Mouse (Mus musculus) hindbrain, embryonic 11.5 days (tissue): Measurements from ENCODE around the gene Pfkl. TPM values are rescaled to one million over a fixed set of nuclear protein-coding genes. Genes with fewer than 3 reads are reported as not detected.
"Not testable (repeated sequence)": the region's sequence is repeated elsewhere in the genome, so short reads cannot be mapped to it uniquely, and the experiment has no call there.

Source experiments
- ATAC-seq: fragments of 200-750 bp; cut with Nextera tagmentation; 2 replicates; pipeline ENCODE4 v1.8.0; 2017; ENCODE audit warnings: mild to moderate bottlenecking, moderate TSS enrichment, moderate library complexity; ENCODE audit not compliant: low FRiP score
- DNase-seq: peaks from one replicate; pipeline ENCODE4 v3.0.0-alpha.2; 2015; ENCODE audit warnings: low spot score
- H3K27ac ChIP-seq: fragments of 300-500 bp; sonication (generic); 2 replicates; pipeline ENCODE4 v1.5.1; 2014; ENCODE audit warnings: mild to moderate bottlenecking, low read depth, low read length
- H3K27me3 ChIP-seq: fragments of 300-500 bp; sonication (generic); 2 replicates; pipeline ENCODE4 v1.6.1; 2014; ENCODE audit warnings: mild to moderate bottlenecking, low read length, moderate library complexity, mixed read lengths; ENCODE audit not compliant: control insufficient read depth, insufficient read depth
- H3K36me3 ChIP-seq: fragments of 300-500 bp; sonication (generic); 2 replicates; pipeline ENCODE4 v1.6.1; 2014; ENCODE audit warnings: mild to moderate bottlenecking, low read length, moderate library complexity, mixed read lengths; ENCODE audit not compliant: control insufficient read depth, insufficient read depth
- H3K4me1 ChIP-seq: fragments of 300-500 bp; sonication (generic); replicated peaks from 2 replicates; pipeline ENCODE4 v1.6.1; 2014; ENCODE audit warnings: low read length, mixed read lengths; ENCODE audit not compliant: control insufficient read depth, insufficient read depth
- H3K4me2 ChIP-seq: fragments of 300-500 bp; sonication (generic); replicated peaks from 2 replicates; pipeline ENCODE4 v1.6.1; 2014; ENCODE audit warnings: mild to moderate bottlenecking, low read depth, low read length
- H3K4me3 ChIP-seq: fragments of 300-500 bp; sonication (generic); 2 replicates; pipeline ENCODE4 v1.5.1; 2014; ENCODE audit warnings: low read depth, low read length
- H3K9ac ChIP-seq: fragments of 300-500 bp; sonication (generic); 2 replicates; pipeline ENCODE4 v1.6.1; 2014; ENCODE audit warnings: low read depth, low read length
- H3K9me3 ChIP-seq: fragments of 300-500 bp; sonication (generic); 2 replicates; pipeline ENCODE4 v1.6.1; 2016; ENCODE audit warnings: low read length; ENCODE audit not compliant: control insufficient read depth
- WGBS: fragments of 180-500 bp; shearing (Covaris S2); extraction: QIAGEN DNeasy Blood & Tissue Kit; methylation state at CpG from one replicate; pipeline ENCODE4 v1.1.7; 2014; 5-methylcytosine and 5-hydroxymethylcytosine counted together
- polyA plus RNA-seq: library from polyadenylated mRNA; unstranded; fragments of >200 nt; fragmentation: Nextera tagmentation; extraction: Ambion mirVana; gene quantifications from 2 replicates; pipeline ENCODE4 v1.2.1, GENCODE M21; 2014

The Pfkl gene
- polyA plus RNA-seq, 1 experiment from 2014 or later, result 85.5 TPM

DNA sequence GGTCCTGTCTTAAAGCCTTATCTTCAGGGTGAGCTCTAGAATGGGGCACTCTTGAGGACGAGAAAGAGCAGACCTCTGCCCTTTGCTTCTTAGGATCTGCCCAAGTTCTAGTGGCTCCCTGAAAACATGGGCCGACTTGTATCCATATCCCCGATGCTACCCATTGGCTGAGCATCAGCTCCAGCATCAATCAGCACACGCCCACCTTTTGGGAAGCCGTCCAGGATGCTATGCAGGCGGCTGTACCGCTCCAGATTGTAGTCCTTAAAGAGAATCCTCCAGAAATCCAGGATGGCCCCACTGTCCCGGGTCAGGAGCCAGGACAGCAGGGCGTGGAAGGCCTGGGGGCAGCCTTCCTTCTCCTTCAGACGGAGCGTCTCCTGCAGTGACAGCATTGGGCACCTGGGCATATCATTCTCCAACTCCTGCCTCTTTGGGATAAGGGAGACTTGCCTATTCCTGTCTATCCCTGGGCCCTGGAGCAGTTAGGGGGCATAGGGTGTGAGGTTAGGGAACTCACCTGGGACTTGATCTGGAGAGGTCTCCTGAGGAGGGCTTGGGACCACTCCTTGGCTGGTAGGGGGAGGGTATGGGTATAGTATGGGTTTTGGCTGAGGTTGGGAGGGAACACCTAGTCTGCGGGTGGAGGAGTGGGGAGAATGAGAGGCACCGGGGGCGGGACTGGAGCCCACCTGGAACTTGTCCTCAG, 33.0 kb upstream of the Pfkl start:
- no peak overlapping the region for H3K27ac ChIP-seq
- H3K36me3 ChIP-seq, result no peaks in the 10 kb centered on the region
- no peaks in the 10 kb centered on the region for H3K27me3 ChIP-seq
- 60% methylated on average over 14 of the region's 14 CpGs for WGBS
- H3K9ac ChIP-seq, result no peak overlapping the region
- no peaks in the 10 kb centered on the region for H3K4me1 ChIP-seq
- ATAC-seq (peak; percentile 30; the same call in 1 of the 2 replicates), DNase-seq (no peak)
- H3K4me3 ChIP-seq, result no peak overlapping the region
- no peaks in the 10 kb centered on the region for H3K9me3 ChIP-seq
- H3K4me2 ChIP-seq, result peak overlapping the region; percentile 33

DNA sequence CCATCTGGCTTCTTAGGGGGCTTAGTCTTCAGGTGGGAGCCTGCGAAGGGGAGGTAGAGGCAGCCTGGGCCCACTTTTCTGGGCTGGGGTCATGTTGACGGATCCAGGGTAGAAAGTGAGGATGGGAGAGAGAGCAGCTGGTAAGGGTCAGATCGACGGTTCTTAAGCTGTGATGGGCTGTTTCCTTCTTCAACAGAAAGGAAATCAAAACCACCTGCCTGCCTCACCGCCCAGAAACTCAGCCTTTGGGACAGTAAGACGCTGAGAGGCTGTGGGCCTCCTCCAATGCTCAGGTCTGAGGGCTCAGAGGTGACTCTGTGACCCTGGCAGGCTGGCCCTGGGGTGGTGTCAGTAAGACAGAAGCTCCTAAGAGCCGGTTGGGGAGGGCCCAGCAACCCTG, 32.2 kb upstream of the Pfkl start:
- DNase-seq, result no peak
- H3K4me3 ChIP-seq, result no peak overlapping the region

DNA sequence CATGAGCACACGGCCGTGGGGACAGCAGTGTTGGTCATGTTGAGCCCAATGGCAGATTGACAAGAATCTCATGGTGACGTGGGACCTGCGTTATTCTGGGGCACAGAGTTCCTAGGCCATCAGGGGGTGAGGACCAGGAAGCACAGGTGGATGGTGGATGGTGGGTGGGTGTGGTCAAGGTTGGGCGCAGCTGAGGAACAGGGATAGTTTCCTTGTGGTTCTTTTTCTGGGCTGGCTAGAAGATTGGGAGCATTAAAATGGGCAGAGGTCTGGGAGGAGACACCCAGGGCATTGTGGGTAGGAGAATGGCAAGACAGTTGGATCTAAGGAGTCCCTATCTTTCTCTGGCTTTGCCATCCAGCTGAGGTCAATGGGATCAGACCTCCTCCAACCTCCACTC, 31.8 kb upstream of the Pfkl start, which contains the start of gene Dnmt3l:
Gene Dnmt3l (plus strand): TSS at position 301 of the 400 bp plus-strand sequence.
- DNase-seq (no peak), ATAC-seq (no peak)
- no peak within 1 kb of the TSS for H3K4me3 ChIP-seq
- no peaks in the 10 kb centered on the region for H3K4me1 ChIP-seq
- no peaks in the 10 kb centered on the region for H3K27me3 ChIP-seq
- no peak within 1 kb of the TSS for H3K9ac ChIP-seq
- 95% methylated on average over 5 of the region's 5 CpGs for WGBS
- no peaks in the 10 kb centered on the region for H3K36me3 ChIP-seq
- H3K27ac ChIP-seq, result no peak within 1 kb of the TSS
- no peak within 1 kb of the TSS for H3K4me2 ChIP-seq
- no peaks in the 10 kb centered on the region for H3K9me3 ChIP-seq

More for the DNA sequence above, 32.2 kb upstream of the Pfkl start:
- H3K4me1 ChIP-seq, result no peaks in the 10 kb centered on the region
- WGBS, result 70% methylated on average over 7 of the region's 7 CpGs
- H3K36me3 ChIP-seq, result no peaks in the 10 kb centered on the region
- no peak overlapping the region for H3K4me2 ChIP-seq
- H3K9me3 ChIP-seq, result no peaks in the 10 kb centered on the region
- no peak for ATAC-seq
- H3K27ac ChIP-seq, result no peak overlapping the region
- H3K9ac ChIP-seq, result no peak overlapping the region
- H3K27me3 ChIP-seq, result no peaks in the 10 kb centered on the region

DNA sequence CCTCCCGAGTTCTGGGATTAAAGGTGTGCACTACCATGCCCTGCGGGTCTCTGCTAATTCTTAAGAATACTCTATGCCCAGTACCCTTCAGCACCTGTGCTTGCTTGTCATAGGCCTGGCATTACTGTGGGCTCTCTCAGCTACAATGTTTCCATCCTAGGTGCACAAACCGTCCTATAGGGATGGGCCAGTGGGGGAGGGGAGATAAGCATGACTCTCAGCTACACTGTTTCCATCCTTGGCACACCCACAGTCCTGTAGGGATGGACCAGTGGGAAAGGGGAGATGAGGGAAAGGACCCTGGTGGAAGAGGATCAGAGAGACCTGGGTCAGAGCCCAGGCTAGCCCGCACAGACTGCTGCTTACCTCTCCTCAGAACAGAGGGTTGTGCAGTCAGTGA, 27.3 kb upstream of the Pfkl start:
- H3K9ac ChIP-seq, result no peak overlapping the region
- no peaks in the 10 kb centered on the region for H3K27me3 ChIP-seq
- no peak overlapping the region for H3K4me2 ChIP-seq
- no peak overlapping the region for H3K27ac ChIP-seq
- H3K4me3 ChIP-seq, result no peak overlapping the region
- no peaks in the 10 kb centered on the region for H3K4me1 ChIP-seq
- no peak for ATAC-seq
- WGBS, result 89% methylated on average over 4 of the region's 4 CpGs
- DNase-seq, result no peak
- H3K9me3 ChIP-seq, result no peaks in the 10 kb centered on the region
- H3K36me3 ChIP-seq, result no peaks in the 10 kb centered on the region

DNA sequence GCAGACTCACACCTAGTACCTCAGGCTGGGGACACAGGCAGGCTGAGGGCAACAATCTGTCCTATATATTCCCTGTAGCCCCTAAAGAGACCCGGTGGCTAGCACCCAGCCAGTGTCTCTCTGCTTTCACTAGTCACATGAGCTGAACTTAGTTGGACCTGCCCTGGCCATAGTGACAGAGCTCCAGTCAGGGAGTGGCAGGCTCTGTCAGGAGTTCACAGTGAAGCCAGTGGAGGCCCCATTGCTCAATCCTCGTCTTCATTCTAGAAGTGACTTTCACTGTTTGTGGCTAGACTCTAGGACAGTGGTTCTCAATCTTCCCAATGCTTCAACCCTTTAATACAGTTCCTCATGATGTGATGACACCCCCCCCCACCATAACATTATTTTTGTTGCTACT, 22.1 kb upstream of the Pfkl start:
- H3K27ac ChIP-seq, result no peak overlapping the region
- no peak for DNase-seq
- H3K4me2 ChIP-seq, result no peak overlapping the region
- H3K9ac ChIP-seq, result no peak overlapping the region
- no peaks in the 10 kb centered on the region for H3K9me3 ChIP-seq
- no peaks in the 10 kb centered on the region for H3K4me1 ChIP-seq
- H3K4me3 ChIP-seq, result no peak overlapping the region
- H3K36me3 ChIP-seq, result no peaks in the 10 kb centered on the region
- no peaks in the 10 kb centered on the region for H3K27me3 ChIP-seq
- ATAC-seq, result no peak
- WGBS, result 92% methylated on average over 2 of the region's 2 CpGs

DNA sequence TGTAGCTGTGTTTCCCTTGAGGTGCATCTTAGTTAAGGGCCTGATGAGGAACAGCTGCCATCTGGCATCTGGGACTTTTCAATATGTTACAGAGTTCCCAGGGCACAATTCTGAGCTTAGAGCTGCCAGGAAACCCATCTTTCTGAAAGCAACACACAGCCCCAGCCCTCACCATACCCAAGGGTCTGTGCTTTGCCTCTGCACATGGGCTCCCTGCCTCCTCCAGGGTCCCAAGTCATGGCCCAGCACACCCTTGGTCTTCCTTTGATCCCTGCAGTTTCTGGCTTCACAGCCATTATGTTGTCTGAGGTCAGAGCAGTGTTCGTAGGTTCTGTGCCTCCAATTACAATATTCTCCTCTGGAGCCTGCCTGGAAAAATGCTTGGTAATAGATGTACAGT, 19.2 kb upstream of the Pfkl start:
- H3K9me3 ChIP-seq, result no peaks in the 10 kb centered on the region
- H3K4me1 ChIP-seq, result no peaks in the 10 kb centered on the region
- WGBS, result 97% methylated on average over 1 of the region's 1 CpGs
- no peaks in the 10 kb centered on the region for H3K27me3 ChIP-seq
- no peak for ATAC-seq
- no peak overlapping the region for H3K9ac ChIP-seq
- no peak overlapping the region for H3K27ac ChIP-seq
- no peak overlapping the region for H3K4me3 ChIP-seq
- H3K4me2 ChIP-seq, result no peak overlapping the region
- DNase-seq, result no peak
- no peaks in the 10 kb centered on the region for H3K36me3 ChIP-seq

DNA sequence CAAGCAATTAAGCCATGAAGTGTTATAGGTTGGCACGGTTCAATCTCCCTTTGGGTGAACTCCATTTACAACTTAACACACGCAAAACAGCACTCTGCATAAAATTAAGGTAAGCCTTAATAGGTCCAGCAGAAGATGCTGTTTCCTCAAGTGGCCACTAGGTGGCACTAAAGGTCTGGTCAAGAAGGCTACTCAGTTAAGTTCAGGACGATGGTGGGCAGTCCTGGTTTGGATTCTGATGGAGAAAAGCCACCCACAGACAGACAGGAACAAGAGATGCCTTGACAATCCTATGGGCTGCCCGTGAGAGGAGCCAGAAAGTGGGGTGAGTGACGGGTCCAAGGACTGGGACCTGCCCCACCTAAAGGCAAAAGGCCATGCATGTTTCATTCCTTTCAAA, 18.2 kb upstream of the Pfkl start:
- H3K9ac ChIP-seq, result no peak overlapping the region
- peak; percentile 84 for DNase-seq
- H3K4me3 ChIP-seq, result no peak overlapping the region
- H3K36me3 ChIP-seq, result no peaks in the 10 kb centered on the region
- H3K27ac ChIP-seq, result no peak overlapping the region
- H3K4me1 ChIP-seq, result no peaks in the 10 kb centered on the region
- H3K27me3 ChIP-seq, result no peaks in the 10 kb centered on the region
- ATAC-seq, result peak; percentile 59
- no peak overlapping the region for H3K4me2 ChIP-seq
- H3K9me3 ChIP-seq, result no peaks in the 10 kb centered on the region
- WGBS, result 4% methylated on average over 5 of the region's 5 CpGs

DNA sequence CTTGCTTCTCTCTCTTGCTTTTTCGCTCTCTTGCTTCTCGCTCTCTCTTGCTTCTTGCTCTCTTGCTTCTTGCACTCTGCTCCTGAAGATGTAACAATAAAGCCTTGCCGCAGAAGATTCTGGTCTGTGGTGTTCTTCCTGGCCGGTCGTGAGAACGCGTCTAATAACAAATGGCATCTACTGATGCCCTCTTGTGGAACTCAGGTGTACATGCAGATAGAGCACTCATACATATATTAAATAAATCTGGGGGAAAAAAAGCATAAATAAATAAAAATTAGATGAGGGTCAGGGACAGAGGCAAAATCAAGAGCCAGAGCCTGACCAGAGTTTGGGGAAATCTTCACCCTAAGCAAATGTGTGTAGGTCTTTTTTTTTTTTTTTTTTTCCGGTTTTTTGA, 15.6 kb upstream of the Pfkl start:
- H3K36me3 ChIP-seq, ATAC-seq, H3K9me3 ChIP-seq, H3K9ac ChIP-seq, H3K27me3 ChIP-seq, H3K27ac ChIP-seq, H3K4me3 ChIP-seq, DNase-seq, H3K4me2 ChIP-seq, H3K4me1 ChIP-seq: not testable (repeated sequence)
- WGBS, result 88% methylated on average over 6 of the region's 8 CpGs

DNA sequence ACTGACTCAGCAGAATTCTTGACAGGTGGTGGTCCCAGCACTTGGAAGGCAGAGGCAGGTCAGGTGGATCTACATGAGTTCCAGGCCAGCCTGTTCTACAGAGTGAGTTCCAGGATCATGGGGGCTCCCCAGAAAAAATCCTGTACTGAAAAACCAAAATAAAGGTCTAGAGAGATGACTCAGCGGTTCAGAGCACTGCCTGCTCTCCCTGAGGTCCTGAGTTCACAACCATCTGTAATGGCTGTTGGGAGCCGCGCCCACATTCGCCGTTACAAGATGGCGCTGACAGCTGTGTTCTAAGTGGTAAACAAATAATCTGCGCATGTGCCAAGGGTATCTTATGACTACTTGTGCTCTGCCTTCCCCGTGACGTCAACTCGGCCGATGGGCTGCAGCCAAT, 10.1 kb upstream of the Pfkl start:
- H3K4me1 ChIP-seq, DNase-seq, H3K36me3 ChIP-seq, ATAC-seq, H3K4me3 ChIP-seq, H3K4me2 ChIP-seq, H3K27me3 ChIP-seq, H3K9ac ChIP-seq, H3K27ac ChIP-seq, H3K9me3 ChIP-seq: not testable (repeated sequence)
- 94% methylated on average over 6 of the region's 11 CpGs for WGBS
